Mouse (Mus musculus) cerebellum, adult 8-10 months (tissue): ENCODE results near the gene Wfdc17.

Experiments used
- DNase-seq: peaks from one replicate; pipeline ENCODE4 v3.0.0; 2022

Wfdc17 gene

GRCm38 (mm10) chr11:83703705-83704104 is at the start of gene Wfdc17:
Wfdc17 (plus strand) TSS chr11:83703991.
- DNase-seq, result no peak

GRCm38 (mm10) chr11:83654606-83655005 is 49.2 kb upstream of the Wfdc17 start:
- DNase-seq, result no peak

DNA sequence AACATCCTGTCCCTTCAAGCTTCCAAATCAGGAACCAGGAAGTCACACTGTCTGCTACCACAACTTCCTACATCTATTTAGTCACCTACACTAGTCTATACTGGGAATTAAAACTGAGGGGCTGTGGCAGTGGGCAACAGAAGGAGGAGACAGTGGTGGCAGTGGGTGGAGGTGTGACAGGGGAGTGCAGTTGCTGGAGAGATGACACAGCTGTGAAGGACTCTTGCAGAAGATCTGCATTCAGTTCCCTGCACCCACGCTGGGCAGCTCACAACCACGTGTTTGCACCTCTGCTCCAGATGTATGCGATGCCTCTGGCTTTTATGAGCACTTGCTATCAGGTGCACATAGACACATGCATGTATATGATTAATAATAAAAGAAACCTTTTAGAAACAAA is 46.3 kb upstream of the Wfdc17 start:
- DNase-seq, result no peak

GRCm38 (mm10) chr11:83658797-83659196 is 45.0 kb upstream of the Wfdc17 start:
- DNase-seq, result no peak

GRCm38 (mm10) chr11:83662204-83662603 is 41.6 kb upstream of the Wfdc17 start, which contains the start of gene Ccl4:
Ccl4 (plus strand) TSS chr11:83662584.
- DNase-seq, result no peak

GRCm38 (mm10) chr11:83663532-83663931 is 40.3 kb upstream of the Wfdc17 start:
- no peak for DNase-seq

- peak; percentile 0 for DNase-seq
These were observed 32.0 kb upstream of the Wfdc17 start for GRCm38 (mm10) chr11:83671743-83672142.

- DNase-seq, result no peak
These were observed 28.1 kb upstream of the Wfdc17 start for GRCm38 (mm10) chr11:83675665-83676064.

DNA sequence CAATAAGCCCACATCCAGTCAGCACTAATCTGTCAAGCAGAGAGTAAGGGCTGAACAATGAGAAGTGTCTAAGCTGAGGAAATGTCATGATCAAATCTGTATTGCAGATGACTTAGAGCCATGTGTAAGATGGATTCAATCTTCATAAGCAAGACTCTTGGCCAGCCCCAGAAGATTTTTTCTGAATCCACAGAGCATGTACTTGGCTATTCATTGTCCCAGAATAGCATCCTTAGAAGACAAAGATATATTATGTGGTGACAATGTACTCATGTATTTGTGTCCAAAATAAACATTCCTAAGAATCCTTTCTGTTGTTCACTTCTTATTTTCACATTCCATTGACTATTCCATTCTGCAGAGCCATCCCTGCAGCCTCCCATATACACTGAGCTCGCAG is 13.9 kb upstream of the Wfdc17 start:
- no peak for DNase-seq

- no peak for DNase-seq
These were observed 11.8 kb upstream of the Wfdc17 start for GRCm38 (mm10) chr11:83692008-83692407.

DNA sequence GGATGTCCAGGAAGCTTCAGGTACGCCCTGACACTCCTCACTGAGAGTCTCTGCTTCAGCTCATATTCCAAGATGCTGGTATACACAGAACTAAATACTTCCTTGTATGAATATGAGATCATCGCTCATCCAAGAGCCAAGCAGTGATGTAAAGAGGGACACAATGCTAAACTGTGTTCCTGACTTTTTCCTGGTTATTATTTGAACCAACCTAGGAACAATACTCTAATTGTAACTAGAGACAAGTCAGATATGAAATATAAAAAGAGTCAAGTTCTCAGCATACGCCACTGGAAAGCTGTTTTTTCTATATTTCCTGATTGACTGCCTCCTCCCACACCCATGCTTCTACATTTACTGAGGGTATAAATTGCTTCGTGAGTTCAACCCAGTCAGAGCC is 4.9 kb downstream of the Wfdc17 start, which contains the start of gene Wfdc18:
Wfdc18 (plus strand) TSS at position 301 of the 400 bp plus-strand sequence.
- no peak for DNase-seq

- DNase-seq, result no peak
These were observed 5.9 kb downstream of the Wfdc17 start for GRCm38 (mm10) chr11:83709683-83710082.

DNA sequence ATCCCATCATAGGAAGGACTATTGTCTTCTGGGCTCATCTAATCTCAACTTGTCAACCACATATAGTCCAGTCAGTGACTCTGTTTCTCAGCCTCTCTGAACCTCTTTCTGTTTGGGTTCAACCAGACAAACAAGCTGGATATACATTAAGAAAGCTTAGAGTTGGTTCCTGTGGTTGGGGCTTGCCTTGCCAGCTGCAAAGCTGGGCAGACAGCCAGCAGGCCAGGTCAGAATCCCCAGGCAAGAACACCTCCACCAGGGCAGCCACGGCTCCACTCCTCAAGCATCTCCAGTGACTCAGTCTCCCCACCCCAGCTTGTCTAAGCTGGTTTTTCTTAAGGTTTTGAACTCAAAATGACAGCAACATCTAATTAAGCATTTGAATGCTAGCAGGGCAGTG is 8.9 kb downstream of the Wfdc17 start:
- DNase-seq, result no peak

GRCm38 (mm10) chr11:83713925-83714324 is 10.1 kb downstream of the Wfdc17 start:
- DNase-seq, result no peak

GRCm38 (mm10) chr11:83717042-83717665 is 13.4 kb downstream of the Wfdc17 start:
- DNase-seq, result no peak

- no peak for DNase-seq
These were observed 17.0 kb downstream of the Wfdc17 start for GRCm38 (mm10) chr11:83720766-83721165.

- DNase-seq, result no peak
These were observed 25.1 kb downstream of the Wfdc17 start for GRCm38 (mm10) chr11:83728757-83729432.

GRCm38 (mm10) chr11:83731116-83731515 is 27.3 kb downstream of the Wfdc17 start:
- no peak for DNase-seq

DNA sequence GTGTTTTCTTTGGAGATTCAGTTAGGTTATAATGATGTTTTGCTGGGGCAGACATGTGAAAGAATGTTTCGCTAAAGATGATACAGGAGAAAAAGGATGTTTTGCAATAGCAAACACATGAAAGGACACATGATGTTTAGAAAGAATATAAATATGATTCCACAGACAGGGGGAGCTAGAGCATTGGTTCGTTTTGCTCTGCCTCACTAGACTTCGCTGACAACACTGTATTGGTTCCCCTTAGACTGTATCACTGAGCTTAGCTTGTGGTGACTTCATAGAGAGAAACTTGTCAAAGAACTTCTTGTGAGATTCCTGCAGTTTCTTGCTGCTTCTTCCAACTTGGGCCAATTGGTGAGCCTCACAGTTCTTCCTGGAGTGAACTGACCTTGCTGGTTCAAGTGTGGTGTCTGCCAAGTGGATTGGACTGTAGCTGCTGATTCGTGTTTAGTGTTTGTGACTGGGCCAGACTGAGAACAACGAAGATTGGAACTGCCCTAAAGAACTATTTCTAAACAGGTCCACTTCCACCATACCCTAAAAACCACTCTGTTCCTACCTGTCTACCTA is 29.4 kb downstream of the Wfdc17 start:
- DNase-seq, result no peak

DNA sequence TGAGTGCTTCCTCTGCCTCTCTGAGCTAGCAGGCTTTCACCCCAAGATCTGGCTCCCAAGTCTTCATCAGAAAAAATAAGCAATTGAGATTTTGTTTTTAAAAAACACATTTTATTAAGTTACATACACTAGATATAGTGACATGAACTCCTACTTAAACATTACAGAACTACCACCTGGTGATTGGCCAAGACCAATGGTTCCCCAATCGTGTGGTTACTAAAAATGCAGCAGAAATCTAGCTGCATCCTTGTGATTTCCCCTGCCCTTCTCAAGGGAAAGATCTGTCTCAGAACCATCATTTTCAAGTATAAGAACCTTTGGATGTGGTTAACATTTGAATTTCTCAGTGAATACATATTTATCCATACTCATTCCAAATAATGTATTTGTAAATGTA is 30.4 kb downstream of the Wfdc17 start:
- DNase-seq, result no peak

DNA sequence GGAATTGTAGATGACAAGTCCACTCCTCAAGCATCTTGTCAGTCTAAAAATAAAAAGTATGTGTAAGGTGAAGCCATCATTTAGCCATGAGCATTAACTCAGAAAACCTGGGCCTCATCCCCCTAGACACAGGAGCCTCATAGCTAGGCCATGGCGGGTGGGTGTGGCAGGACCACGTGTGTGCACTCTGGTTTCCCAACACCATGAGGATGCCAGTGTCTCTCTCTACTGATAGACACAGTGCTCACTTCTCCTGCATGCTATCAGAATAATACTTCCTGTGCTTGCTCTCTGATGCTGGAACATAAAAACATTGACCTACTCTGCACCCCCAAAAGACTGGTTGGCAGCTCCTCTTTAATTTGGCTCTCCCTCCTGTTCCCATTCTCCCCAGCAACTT is 32.1 kb downstream of the Wfdc17 start:
- DNase-seq, result no peak

GRCm38 (mm10) chr11:83737109-83737558 is 33.3 kb downstream of the Wfdc17 start:
- no peak for DNase-seq

DNA sequence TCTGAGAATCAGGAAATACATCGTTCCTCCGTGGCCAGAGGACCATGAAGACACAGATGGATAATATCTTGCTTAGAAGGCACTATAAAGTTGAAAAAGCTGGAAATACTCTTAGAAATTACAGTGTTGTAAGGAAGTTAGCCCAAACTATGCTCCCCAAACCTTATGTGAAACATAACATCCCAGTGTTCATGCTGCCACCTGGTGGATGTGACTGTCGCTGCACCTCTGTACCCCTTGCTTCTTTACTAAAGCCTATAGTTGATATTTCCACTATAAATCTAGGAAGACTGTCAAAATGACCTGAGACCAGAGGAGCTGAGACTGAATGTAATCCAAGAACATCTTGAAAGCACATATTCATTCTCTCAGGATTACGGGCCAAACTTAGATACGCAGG is 35.5 kb downstream of the Wfdc17 start:
- peak; percentile 68 for DNase-seq

GRCm38 (mm10) chr11:83740443-83740991 is 36.7 kb downstream of the Wfdc17 start:
- DNase-seq, result no peak
